Mouse (Mus musculus): ENCODE results near the gene Kat2a. TPM values are rescaled to one million over a fixed set of nuclear protein-coding genes. Genes with fewer than 3 reads are reported as not detected.

Kat2a gene
- polyA plus RNA-seq, 1 experiment = not detected

GRCm38 (mm10) chr11:100754021-100754692, 41.9 kb upstream of the Kat2a start:
- H3K27ac ChIP-seq (ENCODE audit: insufficient read depth, low read depth, low read length) = peak overlapping the region; percentile 59
- WGBS = 56% methylated on average over 12 of the region's 12 CpGs

GRCm38 (mm10) chr11:100752294-100752693, 40.0 kb upstream of the Kat2a start:
- no peak overlapping the region for H3K27ac ChIP-seq (ENCODE audit: insufficient read depth, low read depth, low read length)
- WGBS = 57% methylated on average over 10 of the region's 10 CpGs
- TF ChIP-seq CTCF (IDR thresholded peaks at IDR 0.05; ENCODE audit: insufficient read depth, low read depth, low read length) (no peak), POLR2A (IDR thresholded peaks at IDR 0.05; ENCODE audit: insufficient read depth, low read depth, low read length) (no peak)

More at GRCm38 (mm10) chr11:100754021-100754692, 41.9 kb upstream of the Kat2a start:
- TF ChIP-seq POLR2A (IDR thresholded peaks at IDR 0.05; ENCODE audit: insufficient read depth, low read depth, low read length) (no peak), CTCF (IDR thresholded peaks at IDR 0.05; ENCODE audit: insufficient read depth, low read depth, low read length) (no peak)
- Histone ChIP-seq H3K4me1 (ENCODE audit: control insufficient read depth, insufficient read depth, low read length) (peaks cover 39% of the 10 kb centered on the region), H3K4me3 (ENCODE audit: insufficient read depth, low read depth, low read length) (no peak overlapping the region)

GRCm38 (mm10) chr11:100750127-100750526, 37.9 kb upstream of the Kat2a start:
- Histone ChIP-seq H3K4me3 (ENCODE audit: insufficient read depth, low read depth, low read length) (no peak overlapping the region), H3K27ac (ENCODE audit: insufficient read depth, low read depth, low read length) (no peak overlapping the region), H3K4me1 (ENCODE audit: control insufficient read depth, insufficient read depth, low read length) (peaks cover 43% of the 10 kb centered on the region)
- no peak for TF ChIP-seq POLR2A (IDR thresholded peaks at IDR 0.05; ENCODE audit: insufficient read depth, low read depth, low read length)
- no peak for TF ChIP-seq CTCF (IDR thresholded peaks at IDR 0.05; ENCODE audit: insufficient read depth, low read depth, low read length)
- WGBS = 90% methylated on average over 16 of the region's 16 CpGs

More at GRCm38 (mm10) chr11:100752294-100752693, 40.0 kb upstream of the Kat2a start:
- H3K4me1 ChIP-seq (ENCODE audit: control insufficient read depth, insufficient read depth, low read length) = peaks cover 38% of the 10 kb centered on the region
- no peak overlapping the region for H3K4me3 ChIP-seq (ENCODE audit: insufficient read depth, low read depth, low read length)

GRCm38 (mm10) chr11:100749469-100749868, 37.2 kb upstream of the Kat2a start:
- H3K4me3 ChIP-seq (ENCODE audit: insufficient read depth, low read depth, low read length) = no peak overlapping the region
- H3K27ac ChIP-seq (ENCODE audit: insufficient read depth, low read depth, low read length) = peak overlapping the region; percentile 37
- TF ChIP-seq POLR2A (IDR thresholded peaks at IDR 0.05; ENCODE audit: insufficient read depth, low read depth, low read length) = no peak
- no peak for TF ChIP-seq CTCF (IDR thresholded peaks at IDR 0.05; ENCODE audit: insufficient read depth, low read depth, low read length)
- H3K4me1 ChIP-seq (ENCODE audit: control insufficient read depth, insufficient read depth, low read length) = peaks cover 40% of the 10 kb centered on the region
- 38% methylated on average over 25 of the region's 25 CpGs for WGBS

GRCm38 (mm10) chr11:100748620-100749019, 36.4 kb upstream of the Kat2a start:
- TF ChIP-seq CTCF (IDR thresholded peaks at IDR 0.05; ENCODE audit: insufficient read depth, low read depth, low read length) = no peak
- TF ChIP-seq POLR2A (IDR thresholded peaks at IDR 0.05; ENCODE audit: insufficient read depth, low read depth, low read length) = no peak
- 45% methylated on average over 4 of the region's 4 CpGs for WGBS
- Histone ChIP-seq H3K4me3 (ENCODE audit: insufficient read depth, low read depth, low read length) (no peak overlapping the region), H3K4me1 (ENCODE audit: control insufficient read depth, insufficient read depth, low read length) (peaks cover 32% of the 10 kb centered on the region), H3K27ac (ENCODE audit: insufficient read depth, low read depth, low read length) (no peak overlapping the region)

- Histone ChIP-seq H3K4me3 (ENCODE audit: insufficient read depth, low read depth, low read length) (no peak overlapping the region), H3K27ac (ENCODE audit: insufficient read depth, low read depth, low read length) (no peak overlapping the region), H3K4me1 (ENCODE audit: control insufficient read depth, insufficient read depth, low read length) (peaks cover 26% of the 10 kb centered on the region)
- 80% methylated on average over 5 of the region's 5 CpGs for WGBS
- TF ChIP-seq CTCF (IDR thresholded peaks at IDR 0.05; ENCODE audit: insufficient read depth, low read depth, low read length) (no peak), POLR2A (IDR thresholded peaks at IDR 0.05; ENCODE audit: insufficient read depth, low read depth, low read length) (no peak)
Observed at GRCm38 (mm10) chr11:100747114-100747513, 34.8 kb upstream of the Kat2a start.

- WGBS = 88% methylated on average over 10 of the region's 10 CpGs
- H3K27ac ChIP-seq (ENCODE audit: insufficient read depth, low read depth, low read length) = no peak overlapping the region
- no peak overlapping the region for H3K4me3 ChIP-seq (ENCODE audit: insufficient read depth, low read depth, low read length)
- H3K4me1 ChIP-seq (ENCODE audit: control insufficient read depth, insufficient read depth, low read length) = peaks cover 26% of the 10 kb centered on the region
- TF ChIP-seq POLR2A (IDR thresholded peaks at IDR 0.05; ENCODE audit: insufficient read depth, low read depth, low read length) = no peak
- TF ChIP-seq CTCF (IDR thresholded peaks at IDR 0.05; ENCODE audit: insufficient read depth, low read depth, low read length) = no peak
Observed at GRCm38 (mm10) chr11:100746546-100746945, 34.3 kb upstream of the Kat2a start.

- no peak overlapping the region for H3K4me3 ChIP-seq (ENCODE audit: insufficient read depth, low read depth, low read length)
- TF ChIP-seq POLR2A (IDR thresholded peaks at IDR 0.05; ENCODE audit: insufficient read depth, low read depth, low read length) (no peak), CTCF (IDR thresholded peaks at IDR 0.05; ENCODE audit: insufficient read depth, low read depth, low read length) (no peak)
- no peak overlapping the region for H3K27ac ChIP-seq (ENCODE audit: insufficient read depth, low read depth, low read length)
- H3K4me1 ChIP-seq (ENCODE audit: control insufficient read depth, insufficient read depth, low read length) = peaks cover 23% of the 10 kb centered on the region
- 19% methylated on average over 6 of the region's 6 CpGs for WGBS
Observed at GRCm38 (mm10) chr11:100745085-100745484, 32.8 kb upstream of the Kat2a start.

- TF ChIP-seq CTCF (IDR thresholded peaks at IDR 0.05; ENCODE audit: insufficient read depth, low read depth, low read length) = no peak
- no peak for TF ChIP-seq POLR2A (IDR thresholded peaks at IDR 0.05; ENCODE audit: insufficient read depth, low read depth, low read length)
- Histone ChIP-seq H3K4me3 (ENCODE audit: insufficient read depth, low read depth, low read length) (no peak overlapping the region), H3K4me1 (ENCODE audit: control insufficient read depth, insufficient read depth, low read length) (peaks cover 12% of the 10 kb centered on the region), H3K27ac (ENCODE audit: insufficient read depth, low read depth, low read length) (no peak overlapping the region)
- 52% methylated on average over 6 of the region's 6 CpGs for WGBS
Observed at GRCm38 (mm10) chr11:100741348-100741747, 29.1 kb upstream of the Kat2a start.

Measured in olfactory bulb, adult 2 months (tissue).